Mouse (Mus musculus): ENCODE data around the gene Dgkq.

Gene Dgkq

DNA sequence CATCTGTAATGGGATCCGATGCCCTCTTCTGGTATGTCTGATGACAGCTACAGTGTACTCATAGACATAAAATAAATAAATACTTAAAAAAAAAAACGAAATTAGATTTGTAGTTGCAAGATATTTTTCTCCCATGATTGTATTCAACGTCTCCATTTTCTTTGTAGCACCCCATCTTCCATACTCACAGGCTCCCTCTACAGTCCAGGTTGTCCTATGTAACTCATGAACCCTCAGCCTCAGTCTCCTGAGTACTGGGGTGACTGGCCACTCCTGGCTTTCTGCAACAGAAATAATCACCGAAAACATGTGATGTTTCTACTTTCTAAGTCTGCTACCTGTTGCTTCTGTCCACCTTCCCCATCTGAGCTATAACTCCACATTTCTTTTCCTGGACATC, 21.7 kb upstream of the Dgkq start:
- intact Hi-C loops (cut with DNase I) = no loop called here

DNA sequence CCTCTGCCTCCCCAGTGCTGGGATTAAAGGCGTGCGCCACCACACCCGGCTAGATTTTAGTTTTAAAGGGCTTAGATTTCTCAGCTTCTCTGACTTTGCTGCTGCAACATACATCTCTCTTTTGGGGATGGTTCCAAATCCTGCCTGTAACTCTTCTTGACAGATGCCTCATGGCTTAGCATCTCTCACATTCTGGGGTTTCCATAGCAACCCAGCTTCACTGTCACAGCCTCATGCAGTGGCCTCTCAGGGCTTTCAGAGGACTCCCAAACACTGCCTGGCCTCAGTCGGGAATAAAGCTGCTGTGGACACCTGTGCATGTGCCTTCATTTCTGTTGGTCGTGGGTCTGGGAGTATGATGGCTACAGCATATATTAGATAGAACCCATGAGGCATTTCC, 19.6 kb upstream of the Dgkq start:
- intact Hi-C loops (cut with DNase I) = no loop called here

DNA sequence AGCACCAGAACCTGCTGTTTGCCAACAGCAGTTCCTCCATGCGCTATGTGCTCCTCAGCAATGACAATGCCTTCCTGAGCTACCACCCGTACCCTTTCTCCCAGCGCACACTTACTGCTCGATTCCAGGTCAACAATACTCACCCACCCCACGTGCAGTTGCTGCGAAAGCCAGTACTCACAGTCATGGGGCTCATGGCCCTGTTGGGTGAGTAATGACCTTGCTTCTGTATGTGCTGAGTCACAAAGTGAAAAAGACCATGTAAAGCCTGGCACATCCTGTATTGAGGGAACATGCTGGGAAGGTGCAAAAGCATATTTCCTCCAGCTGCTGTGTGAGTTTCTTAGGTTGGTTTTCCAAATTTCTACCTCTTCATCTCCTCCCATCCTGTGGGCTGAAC, 11.4 kb upstream of the Dgkq start:
- intact Hi-C loops (cut with DNase I) = no loop called here

- intact Hi-C loops (cut with DNase I) = loop anchor here (5.0 kb wide), 1 partner anchor 47 kb away; no protein-coding TSS in a partner anchor
Measured at GRCm38 (mm10) chr5:108679909-108680308, 10.4 kb upstream of the Dgkq start.

DNA sequence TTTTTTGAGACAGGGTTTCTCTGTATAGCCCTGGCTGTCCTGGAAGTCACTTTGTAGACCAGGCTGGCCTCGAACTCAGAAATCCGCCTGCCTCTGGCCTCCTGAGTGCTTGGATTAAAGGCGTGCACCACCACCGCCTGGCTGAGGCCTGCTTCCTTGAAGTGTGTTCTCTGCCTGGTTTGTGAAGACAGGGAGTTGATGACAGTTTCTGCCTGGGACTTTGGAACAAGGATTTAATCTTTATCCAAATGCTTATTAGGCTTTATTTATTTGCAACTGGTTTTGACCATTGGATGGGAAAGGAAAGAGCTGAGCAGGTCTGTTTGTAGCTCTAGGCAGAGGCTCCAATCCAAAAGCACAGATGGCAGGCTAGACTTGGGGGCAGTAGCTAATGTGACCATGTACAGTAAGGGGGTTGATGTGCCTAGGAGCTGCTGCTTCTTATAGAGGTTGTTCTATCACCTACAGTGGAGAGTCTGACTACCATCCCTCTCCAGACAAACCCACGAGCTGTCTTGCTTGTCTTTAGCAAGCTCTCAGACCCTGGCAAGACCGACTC, 8.9 kb upstream of the Dgkq start:
- intact Hi-C loops (cut with DNase I) = loop anchor here (5.0 kb wide), 1 partner anchor 49 kb away; no protein-coding TSS in a partner anchor

DNA sequence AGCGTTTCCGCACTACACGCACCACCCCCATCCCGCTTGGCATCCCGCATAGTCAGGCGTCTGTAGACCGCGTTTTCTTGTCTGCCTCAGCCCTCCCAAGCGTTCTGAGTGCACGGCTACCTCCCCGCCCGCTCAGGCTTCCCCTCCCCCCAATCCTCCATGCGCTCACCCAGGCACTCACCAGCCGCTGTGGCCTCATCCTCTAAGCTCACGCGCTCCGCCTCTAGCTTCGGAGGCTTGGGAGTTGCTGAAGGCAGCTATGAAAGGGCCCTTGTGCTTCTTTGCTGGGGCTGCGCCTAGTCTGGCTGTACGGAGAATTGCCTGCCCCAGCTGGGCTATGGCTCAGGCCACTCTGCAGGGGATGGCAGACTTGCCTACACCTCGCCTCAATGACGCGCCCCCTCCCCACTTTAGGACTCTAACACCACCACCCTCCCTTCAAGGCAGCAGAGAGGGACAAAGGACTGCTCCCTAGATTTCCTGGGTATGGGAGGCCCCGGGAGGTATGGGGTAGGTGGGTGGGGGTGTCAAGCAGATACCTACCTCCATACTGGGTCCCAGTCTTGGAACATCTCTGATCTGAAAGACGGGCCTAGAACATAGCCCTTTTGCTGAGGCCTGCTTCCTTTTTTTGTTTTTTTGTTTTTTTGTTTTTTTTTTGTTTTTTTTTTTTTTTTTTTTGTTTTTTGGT, 8.3 kb upstream of the Dgkq start:
- intact Hi-C loops (cut with DNase I) = loop anchor here (5.0 kb wide), 1 partner anchor 50 kb away; no protein-coding TSS in a partner anchor

DNA sequence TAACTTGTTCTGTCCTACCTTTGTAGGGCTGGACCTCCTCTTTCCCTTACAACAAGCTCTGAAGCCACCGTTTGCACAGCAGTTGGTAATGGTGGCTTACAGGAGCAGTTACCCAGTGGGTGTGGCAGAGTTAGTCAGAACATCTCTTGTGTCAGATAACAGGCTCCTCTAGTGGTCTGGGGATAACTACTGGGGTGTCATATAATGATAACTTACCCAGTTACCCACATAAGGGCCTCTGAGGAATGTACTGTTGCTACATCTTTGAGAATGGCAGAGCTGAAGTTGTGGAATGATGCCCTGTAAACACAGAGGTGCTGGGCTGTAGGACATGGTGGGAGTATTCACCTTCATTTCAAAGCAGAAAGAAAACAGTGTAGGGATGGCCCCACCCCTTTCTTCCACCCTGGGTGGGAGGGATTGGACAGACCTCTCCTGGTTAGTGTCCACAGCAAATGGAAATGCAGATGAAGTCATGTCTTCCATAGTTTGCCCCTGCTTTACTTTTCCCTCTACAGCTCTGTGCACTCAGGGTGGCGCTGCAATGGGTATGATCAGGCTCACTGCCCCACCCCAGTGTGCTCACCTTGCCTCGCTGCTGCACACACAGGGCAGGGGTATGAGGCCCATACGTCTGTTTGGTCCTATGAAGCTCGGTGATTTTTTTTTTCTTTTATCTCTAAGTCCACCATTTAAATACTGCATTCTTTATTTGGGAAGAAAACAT, 7.5 kb upstream of the Dgkq start:
- intact Hi-C loops (cut with DNase I) = loop anchor here (5.0 kb wide), 1 partner anchor 50 kb away; no protein-coding TSS in a partner anchor

GRCm38 (mm10) chr5:108675251-108675816, 5.9 kb upstream of the Dgkq start, which contains the start of gene Slc26a1:
Gene Slc26a1, minus strand, starts transcription at chr5:108675569.
- intact Hi-C loops (cut with DNase I) = loop anchor here (5.0 kb wide), 1 partner anchor 52 kb away; no protein-coding TSS in a partner anchor

DNA sequence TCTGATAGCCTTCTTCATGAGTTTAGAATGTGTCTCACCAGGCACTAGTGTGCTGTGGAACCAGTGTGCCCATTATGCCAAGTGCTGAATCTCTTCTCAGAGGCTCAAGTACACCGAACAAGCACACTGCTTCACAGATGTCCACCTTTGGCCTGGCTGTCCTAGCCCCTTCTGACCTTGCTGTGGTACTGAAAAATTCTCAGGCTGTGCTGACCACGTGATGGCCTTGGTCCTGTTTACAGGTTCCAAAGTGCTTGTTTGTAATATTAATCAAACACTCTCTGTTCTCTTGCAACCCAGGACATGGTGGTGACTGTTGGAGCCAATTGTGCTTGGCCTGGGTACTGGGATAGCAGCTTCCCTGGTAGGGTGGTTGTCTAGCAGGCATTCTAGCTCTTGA, 5.2 kb upstream of the Dgkq start:
- intact Hi-C loops (cut with DNase I) = loop anchor here (5.0 kb wide), 1 partner anchor 53 kb away; no protein-coding TSS in a partner anchor

DNA sequence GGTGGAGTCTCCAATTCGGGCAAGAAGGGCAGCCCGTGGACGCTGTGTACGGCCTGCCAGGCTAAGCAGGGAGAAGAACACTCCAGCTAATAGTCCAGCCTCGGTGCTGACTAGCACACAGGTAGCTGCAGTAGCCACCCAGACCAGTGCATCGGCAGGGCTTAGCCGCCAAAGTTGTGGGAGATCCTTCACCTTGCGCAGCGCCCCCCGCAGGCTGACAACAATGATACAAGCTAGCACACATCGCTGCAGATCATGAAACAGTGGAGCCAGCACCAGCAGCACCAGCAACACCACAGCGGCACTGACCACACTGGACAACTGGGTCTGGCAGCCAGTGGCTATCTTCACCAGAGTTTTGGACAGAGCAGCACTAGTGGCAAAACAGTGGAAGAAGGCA, 2.3 kb upstream of the Dgkq start:
- intact Hi-C loops (cut with DNase I) = no loop called here

GRCm38 (mm10) chr5:108670785-108671184, 1.3 kb upstream of the Dgkq start:
- intact Hi-C loops (cut with DNase I) = no loop called here

DNA sequence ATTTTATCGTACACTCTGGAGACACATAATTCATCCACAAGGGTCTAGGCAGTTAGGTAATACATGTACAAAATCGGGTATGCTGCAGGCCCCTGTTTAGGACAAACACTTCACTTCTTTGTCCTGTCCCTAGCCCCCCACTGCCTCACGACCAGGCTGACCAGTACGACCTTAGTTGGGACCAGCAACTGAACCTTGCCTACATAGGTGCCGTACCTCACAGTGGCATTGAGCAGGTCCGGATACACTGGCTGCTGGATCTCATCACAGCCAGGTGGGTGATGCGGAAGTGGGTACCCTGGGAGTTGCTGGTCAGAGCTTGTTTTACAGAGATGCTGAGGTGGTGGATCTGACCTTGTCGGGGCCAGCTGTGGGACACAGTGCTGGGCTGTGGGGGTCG, 514 bp upstream of the Dgkq start:
- intact Hi-C loops (cut with DNase I) = loop anchor here (5.0 kb wide), 1 partner anchor 238 kb away; the partner anchor contains the start of gene Atp5k

- intact Hi-C loops (cut with DNase I) = loop anchor here (5.0 kb wide), 1 partner anchor 236 kb away; the partner anchor contains the start of gene Atp5k
Measured at GRCm38 (mm10) chr5:108668387-108668932, 1.0 kb downstream of the Dgkq start.

DNA sequence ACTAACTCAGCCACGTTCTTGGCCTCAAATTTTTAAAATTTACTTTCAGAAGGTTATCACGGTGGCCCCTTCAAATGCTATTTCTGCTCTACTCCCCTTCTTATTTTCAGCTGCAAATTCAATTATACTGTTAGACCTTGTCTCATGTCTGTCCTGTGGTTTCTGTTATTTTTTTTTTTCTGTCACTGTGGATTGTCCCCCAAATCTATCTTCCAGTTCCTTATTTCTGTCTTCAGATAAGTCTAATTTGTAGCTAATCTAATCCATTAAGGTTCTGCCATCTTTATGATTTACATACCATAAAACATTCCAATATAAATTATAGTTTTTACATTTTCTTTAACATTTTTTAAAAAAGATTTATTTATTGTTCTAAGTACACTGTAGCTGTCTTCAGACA, 2.1 kb downstream of the Dgkq start:
- intact Hi-C loops (cut with DNase I) = loop anchor here (5.0 kb wide), 1 partner anchor 235 kb away; the partner anchor contains the start of gene Atp5k

- intact Hi-C loops (cut with DNase I) = loop anchor here (5.0 kb wide), 1 partner anchor 233 kb away; the partner anchor contains the start of gene Atp5k
Measured at GRCm38 (mm10) chr5:108665066-108665465, 4.4 kb downstream of the Dgkq start.

- intact Hi-C loops (cut with DNase I) = no loop called here
Measured at GRCm38 (mm10) chr5:108662772-108663171, 6.7 kb downstream of the Dgkq start.

DNA sequence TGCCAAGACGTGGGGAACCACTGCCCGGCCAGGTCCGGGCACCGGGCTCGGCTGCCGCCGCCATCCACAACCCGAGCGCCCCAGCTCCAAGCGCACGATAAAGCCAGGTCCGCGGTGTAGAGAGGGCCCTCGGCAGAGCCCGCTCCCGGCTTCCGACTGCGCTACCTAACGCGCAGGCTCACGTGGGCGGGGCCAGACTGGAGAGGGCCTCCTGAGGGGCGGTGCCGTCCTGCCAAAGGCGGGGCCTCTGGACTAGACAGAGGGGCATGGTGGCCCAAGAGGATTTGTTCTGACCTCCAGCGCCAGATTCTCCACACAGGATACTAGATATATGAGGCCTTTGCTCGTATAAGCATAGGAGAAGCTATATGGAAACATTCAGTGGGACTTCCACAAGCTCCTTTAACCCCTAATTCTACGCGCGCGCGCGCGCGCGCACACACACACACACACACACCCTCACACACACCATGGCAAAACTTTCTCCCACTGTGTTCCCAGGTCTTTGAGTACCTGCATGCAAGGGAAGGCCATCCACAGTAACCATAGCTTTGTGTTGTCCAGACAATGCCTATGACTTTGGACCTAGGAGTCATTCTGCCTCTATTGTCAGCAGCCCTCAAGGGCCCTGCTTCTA, 8.7 kb downstream of the Dgkq start:
- intact Hi-C loops (cut with DNase I) = no loop called here

- intact Hi-C loops (cut with DNase I) = no loop called here
Measured at GRCm38 (mm10) chr5:108659698-108660631, 9.5 kb downstream of the Dgkq start, which contains the start of gene Idua. Gene Idua, plus strand, starts transcription at chr5:108660331.

- intact Hi-C loops (cut with DNase I) = no loop called here
Measured at GRCm38 (mm10) chr5:108658611-108659010, 10.9 kb downstream of the Dgkq start.
